Mouse (Mus musculus) inflammation-experienced regulatory T-cells, adult 16 weeks (primary cell): ENCODE data around the gene Rrp12. TPM values are rescaled to one million over a fixed set of nuclear protein-coding genes. Genes with fewer than 3 reads are reported as not detected.

ENCODE experiments used
- polyA plus RNA-seq: library from polyadenylated mRNA; unstranded; fragments of 100-300 nt; shearing (Covaris generic); gene quantifications from one replicate; pipeline ENCODE4 v1.2.1, GENCODE M21; 2017

The Rrp12 gene
- polyA plus RNA-seq = 25.8 TPM

DNA sequence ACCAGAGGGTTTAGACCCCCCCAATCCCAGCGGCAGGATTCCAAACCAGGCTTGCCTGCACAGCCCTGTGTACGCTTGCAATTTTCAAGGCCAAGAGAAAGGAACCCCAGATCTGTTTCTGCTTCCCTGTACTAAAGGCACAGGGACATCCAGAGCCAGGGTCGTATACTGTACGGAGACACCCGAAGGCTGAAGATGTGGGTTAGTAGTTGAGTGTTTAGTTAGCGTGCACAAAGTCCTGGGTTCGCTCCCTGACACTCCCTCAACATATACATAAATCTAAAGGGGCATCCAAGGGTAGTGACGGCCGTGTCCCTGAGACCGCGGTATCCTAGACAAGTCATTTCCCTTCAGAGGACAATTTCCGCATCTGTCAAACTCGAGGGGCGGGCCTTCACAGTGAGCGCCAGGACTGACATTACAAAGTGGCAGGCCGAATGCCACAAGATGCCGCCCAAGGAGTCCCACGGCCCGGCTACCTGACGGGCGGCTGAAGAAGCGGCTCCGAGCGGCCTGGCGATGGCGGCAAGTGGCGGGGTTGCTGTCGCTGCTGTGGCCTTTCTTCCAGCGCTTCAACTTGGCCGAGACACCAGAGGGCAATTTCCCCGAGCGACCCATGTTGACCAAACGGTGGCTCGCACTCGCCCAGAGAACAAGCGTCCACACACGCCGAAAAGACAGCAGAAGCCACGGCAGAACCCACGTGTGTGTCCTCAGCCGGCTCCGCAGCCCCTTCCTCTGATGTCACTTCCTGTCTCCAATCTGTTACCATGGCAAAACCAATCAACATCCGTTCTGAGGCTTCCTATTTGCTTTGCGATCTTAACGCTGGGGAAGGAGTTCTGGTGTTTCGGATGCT lies at the start of gene Rrp12:
TSS of gene Rrp12 (minus strand) at position 714 of the 859 bp plus-strand sequence.

DNA sequence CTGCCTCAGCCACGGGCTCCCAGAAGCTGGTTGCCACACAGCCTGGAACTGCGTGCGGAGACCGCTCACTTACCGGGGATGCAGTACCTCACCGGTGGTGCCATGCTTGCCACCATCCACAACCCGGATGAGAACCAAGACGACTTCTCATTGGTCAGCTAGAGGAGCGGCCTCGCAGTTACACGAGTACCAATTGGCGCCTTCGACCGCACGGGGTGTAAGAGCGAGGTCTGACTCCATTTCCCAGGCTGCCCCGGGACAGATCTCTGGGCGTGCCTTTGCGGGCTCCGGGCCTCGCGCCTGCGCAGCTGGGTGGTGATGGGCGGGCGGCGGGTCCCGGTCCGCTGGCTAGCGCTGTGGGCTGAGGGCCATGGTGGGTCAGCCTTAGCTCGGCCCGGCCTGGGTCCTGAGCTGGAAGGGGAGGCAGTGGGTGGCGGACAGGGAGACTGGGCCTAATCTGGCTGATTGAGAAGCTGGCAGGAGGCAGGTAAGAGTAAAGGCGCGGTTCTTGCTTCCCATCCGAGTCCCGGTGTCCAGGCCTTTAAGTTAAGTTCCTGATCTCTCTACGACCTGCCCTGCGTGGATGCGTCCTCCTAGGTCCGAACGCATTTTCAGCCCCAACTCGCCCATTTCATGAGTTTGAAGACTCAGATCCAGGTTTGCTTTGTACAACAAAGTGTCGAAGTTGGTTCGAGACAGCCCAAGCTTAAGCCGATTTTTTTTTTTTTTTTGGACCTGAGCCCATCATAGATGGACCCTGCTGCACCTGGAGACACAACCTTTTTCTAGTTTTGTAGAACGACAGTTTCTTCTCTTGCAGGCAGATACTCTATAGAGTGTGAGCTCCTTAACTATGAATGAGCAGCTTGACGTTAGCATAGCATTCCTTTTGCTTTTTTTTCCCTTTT lies 37.5 kb upstream of the Rrp12 start, which contains the start of the genes Exosc1 and Zdhhc16:
TSS of gene Exosc1 (minus strand) at position 245 of the 908 bp plus-strand sequence.
TSS of gene Zdhhc16 (plus strand) at position 302 of the 908 bp plus-strand sequence.

DNA sequence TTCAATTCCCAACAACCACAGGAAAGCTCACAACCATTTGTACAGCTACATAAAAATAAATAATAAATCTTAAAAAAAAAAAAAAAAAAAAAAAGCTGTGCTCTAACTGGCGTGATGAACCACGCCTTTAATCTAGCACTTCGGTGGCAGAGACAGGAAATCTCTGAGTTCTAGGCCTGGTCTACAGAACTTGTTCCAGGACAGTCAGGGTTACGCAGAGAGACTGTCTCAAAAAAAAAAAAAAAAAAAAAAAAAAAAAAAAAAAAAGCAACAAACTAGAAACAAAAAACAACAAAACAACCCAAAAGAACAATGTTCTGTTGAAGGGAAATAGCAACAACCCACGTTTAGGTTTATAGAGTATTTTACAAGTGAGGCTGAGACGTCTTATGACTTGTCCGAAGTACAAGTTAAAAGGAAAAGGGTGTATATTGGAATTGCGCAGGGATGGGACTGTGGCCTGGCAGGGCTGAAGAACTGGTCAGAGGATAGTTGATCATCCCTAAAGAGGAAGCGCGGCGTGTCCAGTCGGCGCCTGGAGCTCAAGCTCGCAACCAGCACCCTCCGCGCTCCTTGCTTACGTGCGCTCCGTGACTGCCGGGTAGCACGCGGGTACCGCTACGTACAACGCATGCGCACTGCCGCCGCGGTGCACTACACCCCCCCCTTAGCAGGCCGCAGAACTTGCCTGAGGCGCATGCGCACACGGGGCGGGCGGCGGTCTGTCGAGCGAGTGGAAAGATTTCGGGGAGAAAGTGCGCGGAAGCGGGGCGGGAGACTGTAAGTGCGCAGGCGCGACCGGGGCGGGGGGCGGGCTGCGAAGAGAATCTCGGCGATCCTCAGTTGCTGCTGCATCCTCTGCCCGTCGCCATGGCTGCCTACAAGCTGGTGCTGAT lies 15.5 kb upstream of the Rrp12 start, which contains the start of gene Pgam1:
TSS of gene Pgam1 (plus strand) at position 746 of the 896 bp plus-strand sequence.

DNA sequence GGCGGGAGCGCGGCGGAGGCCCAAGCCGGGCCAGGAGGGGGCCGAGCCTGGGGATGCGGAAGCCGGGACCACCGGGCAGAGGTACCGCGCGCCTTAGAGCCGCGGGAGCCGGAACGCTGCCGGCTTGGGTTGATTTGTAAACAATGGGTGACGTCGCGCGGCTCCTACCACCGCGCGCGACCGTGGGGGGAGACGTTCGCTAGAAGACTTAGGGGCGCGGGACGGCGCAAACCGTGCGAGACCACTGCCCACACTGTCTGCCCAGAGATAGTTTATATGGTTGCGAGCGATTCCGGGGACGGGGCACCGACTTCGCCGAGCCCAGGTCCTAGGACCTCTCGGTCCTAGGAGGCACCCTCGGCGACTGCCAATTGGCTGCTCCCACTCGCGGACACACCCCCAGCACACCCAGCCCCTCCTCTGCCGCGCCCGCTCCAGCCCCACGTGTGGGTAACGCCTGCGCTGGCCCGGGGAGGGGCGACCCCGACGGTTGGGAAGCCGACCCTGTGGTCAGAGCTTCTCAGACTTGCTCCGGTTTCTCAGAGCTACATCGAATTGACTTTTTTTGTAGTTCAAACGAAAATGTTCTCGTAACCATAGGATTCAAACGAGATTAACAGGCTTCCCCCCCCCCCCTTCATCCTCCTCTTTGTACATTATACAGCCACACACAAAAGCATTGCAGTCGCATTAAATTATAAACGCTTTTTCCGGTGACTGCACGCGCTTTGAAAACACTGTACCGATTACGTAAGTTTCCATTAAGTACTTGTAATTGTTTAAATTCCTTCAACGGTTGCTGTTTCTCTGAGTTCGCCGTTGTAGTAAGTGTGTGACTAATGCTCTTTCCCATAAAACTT lies 47.8 kb downstream of the Rrp12 start, which contains the start of gene Frat2:
TSS of gene Frat2 (minus strand) at position 141 of the 860 bp plus-strand sequence.

DNA sequence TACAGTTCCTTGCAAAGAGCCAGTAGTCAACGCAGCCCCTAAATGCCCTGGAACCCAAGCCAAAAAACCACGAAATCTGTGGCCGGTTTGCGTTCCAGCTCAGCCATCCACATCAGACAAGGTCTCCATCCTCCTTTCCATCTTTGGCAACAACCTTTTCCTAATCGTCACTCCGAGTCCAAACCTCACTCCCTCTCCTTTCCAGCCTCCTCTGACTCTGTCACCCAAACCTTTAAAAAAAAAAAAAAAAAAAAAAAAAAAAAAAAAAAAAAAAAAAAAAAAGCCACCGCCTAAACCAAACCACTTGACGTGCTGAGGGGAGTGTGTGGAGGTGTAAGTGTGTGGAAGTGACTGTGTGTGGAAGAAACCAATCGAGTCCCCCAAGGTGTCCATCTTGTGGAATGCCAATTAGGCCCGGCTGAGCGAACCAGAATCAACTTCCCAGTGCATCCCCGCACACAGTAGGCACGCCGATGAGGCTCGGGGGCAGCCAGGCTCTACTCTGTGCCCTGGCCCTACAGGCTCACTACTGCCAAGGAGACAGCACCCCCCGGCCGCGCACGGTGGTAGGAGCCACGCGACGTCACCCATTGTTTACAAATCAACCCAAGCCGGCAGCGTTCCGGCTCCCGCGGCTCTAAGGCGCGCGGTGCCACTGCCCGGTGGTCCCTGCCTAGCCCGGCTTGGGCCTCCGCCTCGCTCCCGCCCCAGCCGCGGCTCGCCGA lies 66.4 kb downstream of the Rrp12 start, which contains the start of gene Frat1:
TSS of gene Frat1 (plus strand) at position 590 of the 725 bp plus-strand sequence.

Other genes starting within 250 kb of the Rrp12 start
- gene Slit1, start 152.5 kb downstream of the Rrp12 start, polyA plus RNA-seq = not detected
- 4.9 TPM for gene Arhgap19, start 94.1 kb downstream of the Rrp12 start, polyA plus RNA-seq
- gene Frat1, start 66.2 kb downstream of the Rrp12 start, polyA plus RNA-seq = 1.5 TPM
- 1.0 TPM for gene Frat2, start 48.0 kb downstream of the Rrp12 start, polyA plus RNA-seq
- 159 TPM for gene Pgam1, start 15.8 kb upstream of the Rrp12 start, polyA plus RNA-seq
- gene Exosc1, start 37.2 kb upstream of the Rrp12 start, polyA plus RNA-seq = 91.1 TPM
- 88.9 TPM for gene Zdhhc16, start 37.3 kb upstream of the Rrp12 start, polyA plus RNA-seq
- gene Mms19, start 85.0 kb upstream of the Rrp12 start, polyA plus RNA-seq = 88.1 TPM
- gene Ubtd1, start 85.6 kb upstream of the Rrp12 start, polyA plus RNA-seq = 7.1 TPM
- gene Ankrd2, start 139.8 kb upstream of the Rrp12 start, polyA plus RNA-seq = not detected
- not detected for gene Hoga1, start 149.4 kb upstream of the Rrp12 start, polyA plus RNA-seq
- gene 4933411K16Rik, start 156.1 kb upstream of the Rrp12 start, polyA plus RNA-seq = not detected
- 1.8 TPM for gene Morn4, start 190.2 kb upstream of the Rrp12 start, polyA plus RNA-seq
- gene Pi4k2a, start 194.3 kb upstream of the Rrp12 start, polyA plus RNA-seq = 3.3 TPM
- 6.7 TPM for gene Avpi1, start 232.9 kb upstream of the Rrp12 start, polyA plus RNA-seq